ENCODE assay signal across 16 mouse cellular contexts in the genomic region with DNA sequence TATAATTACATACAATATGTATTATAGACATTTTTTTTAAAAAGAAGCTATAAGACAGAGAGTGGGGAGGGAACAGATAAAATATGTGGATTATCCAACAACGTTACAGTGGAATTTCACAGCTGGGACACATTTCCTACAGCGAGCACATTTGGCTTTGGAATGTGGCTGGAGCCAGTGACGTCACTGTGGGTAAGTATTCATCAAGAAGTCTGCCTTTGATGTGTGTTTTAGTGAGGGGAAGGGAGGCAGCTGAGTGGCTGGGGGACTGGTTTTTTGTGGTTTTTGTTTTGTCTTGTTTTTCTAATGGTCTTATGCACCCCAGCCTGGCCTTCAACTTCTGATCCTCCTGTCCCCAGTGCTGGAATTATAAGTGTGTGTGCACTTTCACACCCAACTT.
A peak's percentile ranks its signal among the peaks of the same experiment; 100 is the strongest.
DNase-seq lines count a peak whose midpoint lies in the region; ATAC-seq and TF ChIP-seq lines count a peak whose summit lies in the region.
"Had no signal": no experiment of that assay in that cellular context is flagged by ENCODE, and none has a peak within 500 bp of the region (broad histone marks: within the 10 kb centered on the region; RNA-seq: fewer than 3 reads in every experiment).

No protein-coding gene starts in this region.

- peaks cover 3% of the 10 kb centered on the region; the same call in 1 of the 2 replicates for H3K4me1 ChIP-seq in limb, embryonic 11.5 days (ENCODE audit: control insufficient read depth, insufficient read depth, low read length)
- peaks cover 11% of the 10 kb centered on the region for H3K4me1 ChIP-seq in limb, embryonic 10.5 days
- peaks cover 25% of the 10 kb centered on the region for H3K4me1 ChIP-seq in limb, embryonic 13.5 days
- H3K4me1 ChIP-seq: heart, embryonic 10.5 days; intestine, embryonic 15.5 days; liver, embryonic 12.5 days; midbrain, embryonic 12.5 days; neural tube, embryonic 12.5 days had no signal

- no peak for ATAC-seq in limb, embryonic 11.5 days (ENCODE audit: insufficient number of reproducible peaks, low FRiP score, low TSS enrichment, low read depth)
- peak; percentile 32; the same call in 1 of the 2 replicates for ATAC-seq in limb, embryonic 13.5 days (ENCODE audit: low FRiP score, low read depth)
- ATAC-seq: forebrain, embryonic 13.5 days; intestine, embryonic 15.5 days; liver, embryonic 12.5 days had no signal

- H3K79me2 ChIP-seq in myocyte (ENCODE audit: control insufficient read depth, insufficient read depth): no peaks in the 10 kb centered on the region

- no peak overlapping the region for H3K4me2 ChIP-seq in limb, embryonic 11.5 days (ENCODE audit: low read depth, severe bottlenecking)
- H3K4me2 ChIP-seq in limb, embryonic 13.5 days (replicated peaks): no peak overlapping the region
- H3K4me2 ChIP-seq in myocyte (ENCODE audit: low read depth): no peak overlapping the region
- H3K4me2 ChIP-seq: forebrain, embryonic 13.5 days; intestine, embryonic 15.5 days; liver, embryonic 12.5 days; midbrain, embryonic 12.5 days; neural tube, embryonic 12.5 days had no signal

- no peak overlapping the region for H3K27ac ChIP-seq in limb, embryonic 11.5 days (replicated peaks; ENCODE audit: low read depth, low read length)
- H3K27ac ChIP-seq in limb, embryonic 10.5 days: no peak overlapping the region
- no peak overlapping the region for H3K27ac ChIP-seq in limb, embryonic 13.5 days
- H3K27ac ChIP-seq: forebrain, embryonic 13.5 days; gastrocnemius, adult 2 months; heart, embryonic 10.5 days; intestine, embryonic 15.5 days; left cerebral cortex, adult 2 months; liver, embryonic 12.5 days; midbrain, embryonic 12.5 days; neural tube, embryonic 12.5 days had no signal

- TF ChIP-seq POLR2A in myocyte (IDR thresholded peaks at IDR 0.05; ENCODE audit: insufficient read length, low read depth): no peak

- H3K9me3 ChIP-seq in limb, embryonic 11.5 days (ENCODE audit: control insufficient read depth, low read length): no peaks in the 10 kb centered on the region
- no peaks in the 10 kb centered on the region for H3K9me3 ChIP-seq in limb, embryonic 10.5 days (replicated peaks)
- H3K9me3 ChIP-seq in limb, embryonic 13.5 days: no peaks in the 10 kb centered on the region
- H3K9me3 ChIP-seq: forebrain, embryonic 13.5 days; heart, embryonic 10.5 days; intestine, embryonic 15.5 days; liver, embryonic 12.5 days; midbrain, embryonic 12.5 days; neural tube, embryonic 12.5 days had no signal

- peak; percentile 40 for DNase-seq in limb, embryonic 11.5 days (ENCODE audit: low spot score)
- no peak for DNase-seq in limb, embryonic 10.5 days (ENCODE audit: low spot score)
- peak; percentile 63 for DNase-seq in embryo, embryonic 11 days
- DNase-seq in testis, postnatal 10 days (ENCODE audit: low spot score): no peak
- no peak for DNase-seq in cerebellum, adult 11 months
- DNase-seq: gastrocnemius, adult 2 months; thymus, postnatal 4 days had no signal

- no peak overlapping the region for H3ac ChIP-seq in myocyte (ENCODE audit: control insufficient read depth, insufficient read length)

- H3K9ac ChIP-seq in limb, embryonic 11.5 days (ENCODE audit: low read length): no peak overlapping the region
- H3K9ac ChIP-seq in limb, embryonic 13.5 days: no peak overlapping the region
- H3K9ac ChIP-seq: forebrain, embryonic 13.5 days; intestine, embryonic 15.5 days; liver, embryonic 12.5 days; midbrain, embryonic 12.5 days; neural tube, embryonic 12.5 days had no signal

- no peaks in the 10 kb centered on the region for H3K36me3 ChIP-seq in limb, embryonic 11.5 days (ENCODE audit: control insufficient read depth, insufficient read depth, low read length)
- H3K36me3 ChIP-seq in limb, embryonic 10.5 days: no peaks in the 10 kb centered on the region
- no peaks in the 10 kb centered on the region for H3K36me3 ChIP-seq in limb, embryonic 13.5 days
- H3K36me3 ChIP-seq in myocyte (ENCODE audit: control insufficient read depth, insufficient read depth): no peaks in the 10 kb centered on the region
- H3K36me3 ChIP-seq: heart, embryonic 10.5 days; intestine, embryonic 15.5 days; liver, embryonic 12.5 days; midbrain, embryonic 12.5 days; neural tube, embryonic 12.5 days had no signal

- no peaks in the 10 kb centered on the region for H3K27me3 ChIP-seq in limb, embryonic 11.5 days (ENCODE audit: control insufficient read depth, insufficient read depth, low read length)
- no peaks in the 10 kb centered on the region for H3K27me3 ChIP-seq in limb, embryonic 10.5 days (ENCODE audit: low read depth, poor library complexity, severe bottlenecking)
- H3K27me3 ChIP-seq in limb, embryonic 13.5 days: no peaks in the 10 kb centered on the region
- H3K27me3 ChIP-seq in myocyte (ENCODE audit: control insufficient read depth, insufficient read depth, insufficient read length): no peaks in the 10 kb centered on the region
- H3K27me3 ChIP-seq: forebrain, embryonic 13.5 days; intestine, embryonic 15.5 days; liver, embryonic 12.5 days; midbrain, embryonic 12.5 days; neural tube, embryonic 12.5 days had no signal

- H3K4me3 ChIP-seq in limb, embryonic 11.5 days (ENCODE audit: low read depth, low read length): no peak overlapping the region
- H3K4me3 ChIP-seq in limb, embryonic 10.5 days: no peak overlapping the region
- H3K4me3 ChIP-seq in limb, embryonic 13.5 days: no peak overlapping the region
- no peak overlapping the region for H3K4me3 ChIP-seq in myocyte
- H3K4me3 ChIP-seq: forebrain, embryonic 13.5 days; gastrocnemius, adult 2 months; heart, embryonic 10.5 days; intestine, embryonic 15.5 days; left cerebral cortex, adult 2 months; liver, embryonic 12.5 days; midbrain, embryonic 12.5 days; neural tube, embryonic 12.5 days had no signal

- 2% methylated on average over 3 of the region's 3 CpGs for WGBS in limb, embryonic 11.5 days
- 11% methylated on average over 3 of the region's 3 CpGs for WGBS in limb, embryonic 10.5 days
- 1% methylated on average over 3 of the region's 3 CpGs for WGBS in limb, embryonic 13.5 days

TF ChIP-seq in myocyte, 11 proteins besides CTCF, POLR2A, EP300 and RAD21:
- TF ChIP-seq CEBPB (IDR thresholded peaks at IDR 0.05; ENCODE audit: insufficient read depth, poor library complexity, severe bottlenecking) (0 out of 2 replicates have a peak, but pooled peaks have one; percentile 6), MYOG (IDR thresholded peaks at IDR 0.05; ENCODE audit: control insufficient read depth in 1 of 3, insufficient read depth in 1 of 3, insufficient read length in 2 of 3, low read depth in 2 of 3) (no peak), MYOD1 (IDR thresholded peaks at IDR 0.05; ENCODE audit: control insufficient read depth in 1 of 3, insufficient read length in 2 of 3, low read depth in 2 of 3) (peak in 1 of 3 experiments; percentile 37), USF1 (IDR thresholded peaks at IDR 0.05; ENCODE audit: low read depth) (no peak), POLR2AphosphoS2 (IDR thresholded peaks at IDR 0.05; ENCODE audit: insufficient read length, low read depth) (no peak), TCF3 (IDR thresholded peaks at IDR 0.05; ENCODE audit: insufficient read length, low read depth) (no peak)

Comparison
In these comparisons a context has a peak if more than half of its experiments do, and no peak if none do; other contexts are left out.
1. DNase-seq: peak in limb, embryonic 11.5 days (single experiment) and embryo, embryonic 11 days (single experiment); none in limb, embryonic 10.5 days (single experiment), testis, postnatal 10 days (single experiment) and cerebellum, adult 11 months (single experiment).